Mouse (Mus musculus): ENCODE results near the gene Opa3. TPM values are rescaled to one million over a fixed set of nuclear protein-coding genes. Genes with fewer than 3 reads are reported as not detected.
"Not testable (repeated sequence)": the region's sequence is repeated elsewhere in the genome, so short reads cannot be mapped to it uniquely, and the experiment has no call there.

The Opa3 gene
- polyA plus RNA-seq, 1 experiment from 2014 or later: 31.5 TPM

- ATAC-seq (ENCODE audit: low read depth): no peak
- no peak within 1 kb of the TSS for H3K27ac ChIP-seq (ENCODE audit: low read length)
- H3K4me2 ChIP-seq (ENCODE audit: low read depth, low read length): peak within 1 kb of the TSS; percentile 36
- no peak within 1 kb of the TSS for H3K9ac ChIP-seq (ENCODE audit: low read length)
- under 1% methylated on average over 45 of the region's 46 CpGs for WGBS
- peak within 1 kb of the TSS; percentile 24 for H3K4me3 ChIP-seq (ENCODE audit: low read length)
- peaks cover 13% of the 10 kb centered on the region for H3K4me1 ChIP-seq (replicated peaks; ENCODE audit: control insufficient read depth, insufficient read depth, low read length)
- H3K27me3 ChIP-seq (ENCODE audit: control insufficient read depth, insufficient read depth, low read depth, low read length): peaks cover 48% of the 10 kb centered on the region
- H3K36me3 ChIP-seq (ENCODE audit: control insufficient read depth, insufficient read depth, low read length): no peaks in the 10 kb centered on the region
- H3K9me3 ChIP-seq (ENCODE audit: control insufficient read depth, low read length): no peaks in the 10 kb centered on the region
Measured at GRCm38 (mm10) chr7:19279581-19280114, 51.5 kb downstream of the Opa3 start, which contains the start of gene Ppm1n. TSS of gene Ppm1n (minus strand) at chr7:19280064.

DNA sequence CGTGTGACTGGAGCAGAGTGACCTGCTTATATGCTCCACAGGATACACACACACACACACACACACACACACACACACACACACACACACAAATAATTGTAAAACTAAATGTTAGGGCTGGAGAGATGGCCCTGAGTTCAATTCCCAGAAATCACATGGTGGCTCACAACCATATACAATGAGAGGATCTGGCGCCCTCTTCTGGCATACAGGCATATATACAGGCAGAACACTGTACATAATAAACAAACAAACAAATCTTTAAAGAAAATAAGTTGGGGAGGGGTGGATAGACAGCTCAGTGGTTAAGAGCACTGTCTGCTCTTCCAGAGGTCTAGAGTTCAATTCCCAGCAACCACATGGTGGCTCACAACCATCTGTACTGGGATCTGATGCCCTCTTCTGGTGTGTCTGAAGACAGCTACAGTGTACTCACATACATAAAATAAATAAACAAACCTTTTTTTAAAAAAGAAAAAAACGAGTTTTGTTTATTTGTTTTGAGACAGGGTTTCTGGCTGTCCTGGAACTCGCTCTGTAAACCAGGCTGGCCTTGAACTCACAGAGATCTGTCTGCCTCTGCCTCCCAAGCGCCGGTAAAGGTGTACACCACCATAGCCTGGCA lies 53.7 kb downstream of the Opa3 start:
- peak overlapping the region; percentile 99 for H3K4me2 ChIP-seq (ENCODE audit: low read depth, low read length)
- H3K4me3 ChIP-seq (ENCODE audit: low read length): peak overlapping the region; percentile 61
- H3K27me3 ChIP-seq (ENCODE audit: control insufficient read depth, insufficient read depth, low read depth, low read length): peaks cover 48% of the 10 kb centered on the region
- ATAC-seq (ENCODE audit: low read depth); H3K9me3 ChIP-seq (ENCODE audit: control insufficient read depth, low read length); H3K36me3 ChIP-seq (ENCODE audit: control insufficient read depth, insufficient read depth, low read length); H3K9ac ChIP-seq (ENCODE audit: low read length); H3K27ac ChIP-seq (ENCODE audit: low read length): not testable (repeated sequence)
- H3K4me1 ChIP-seq (replicated peaks; ENCODE audit: control insufficient read depth, insufficient read depth, low read length): peaks cover 13% of the 10 kb centered on the region
- 30% methylated on average over 6 of the region's 6 CpGs for WGBS

DNA sequence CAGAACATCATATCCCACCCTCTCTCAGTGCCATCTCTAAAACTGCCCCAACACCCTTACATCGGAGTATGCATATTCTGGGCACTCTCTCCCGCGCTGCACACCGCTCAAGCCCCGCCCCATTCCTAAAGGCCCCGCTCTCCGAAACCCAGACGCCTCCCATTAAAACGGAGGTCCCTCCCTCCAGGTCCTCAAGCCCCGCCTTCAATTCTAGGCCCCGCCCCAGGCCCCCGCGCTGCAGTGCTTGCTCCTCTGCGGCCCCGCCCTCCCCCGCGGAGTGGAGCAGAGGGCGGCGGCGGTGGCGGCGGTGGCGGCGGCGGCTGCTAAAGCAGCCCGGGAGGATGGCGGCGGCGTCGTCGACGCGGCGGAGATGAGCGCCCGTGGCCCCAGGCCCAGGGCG lies 54.3 kb downstream of the Opa3 start, which contains the start of gene Rtn2:
TSS of gene Rtn2 (plus strand) at position 240 of the 400 bp plus-strand sequence.
- Histone ChIP-seq H3K4me1 (replicated peaks; ENCODE audit: control insufficient read depth, insufficient read depth, low read length) (peaks cover 13% of the 10 kb centered on the region), H3K9me3 (ENCODE audit: control insufficient read depth, low read length) (no peaks in the 10 kb centered on the region), H3K36me3 (ENCODE audit: control insufficient read depth, insufficient read depth, low read length) (no peaks in the 10 kb centered on the region), H3K9ac (ENCODE audit: low read length) (peak within 1 kb of the TSS; percentile 43), H3K27me3 (ENCODE audit: control insufficient read depth, insufficient read depth, low read depth, low read length) (peaks cover 46% of the 10 kb centered on the region), H3K4me3 (ENCODE audit: low read length) (peak within 1 kb of the TSS; percentile 61), H3K4me2 (ENCODE audit: low read depth, low read length) (peak within 1 kb of the TSS; percentile 99), H3K27ac (ENCODE audit: low read length) (no peak within 1 kb of the TSS)
- peak; percentile 88 for ATAC-seq (ENCODE audit: low read depth)
- WGBS: under 1% methylated on average over 34 of the region's 37 CpGs

DNA sequence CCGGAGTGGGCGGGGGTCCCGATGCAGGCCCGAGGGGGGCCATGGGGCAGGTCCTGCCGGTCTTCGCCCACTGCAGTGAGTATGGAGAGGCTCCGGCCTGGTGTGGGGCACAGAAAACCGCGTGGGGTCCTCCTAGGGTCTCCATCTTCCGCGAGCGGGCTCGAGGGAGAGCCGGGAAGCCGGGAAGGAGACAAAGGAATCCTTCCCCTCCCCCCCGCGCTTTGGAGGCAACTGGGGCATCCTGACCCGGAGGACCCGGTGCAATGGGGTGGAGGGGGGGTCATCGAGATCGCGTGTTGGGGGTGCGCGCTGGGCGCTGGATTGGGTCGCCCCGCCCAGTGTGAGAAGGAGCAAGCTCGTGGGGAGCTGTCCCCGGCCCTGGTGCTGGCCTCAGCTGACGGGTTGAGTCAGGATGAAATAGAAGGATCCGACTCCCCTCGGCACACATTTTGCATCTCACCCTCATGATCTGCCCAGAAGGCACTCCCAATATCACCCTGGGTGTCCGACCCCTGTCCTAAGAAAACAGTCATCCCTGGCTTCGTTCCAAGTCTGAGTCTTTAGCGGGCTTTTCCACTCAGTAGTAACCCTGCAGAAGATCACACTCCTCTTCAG lies 54.8 kb downstream of the Opa3 start:
- peaks cover 13% of the 10 kb centered on the region for H3K4me1 ChIP-seq (replicated peaks; ENCODE audit: control insufficient read depth, insufficient read depth, low read length)
- H3K27me3 ChIP-seq (ENCODE audit: control insufficient read depth, insufficient read depth, low read depth, low read length): peaks cover 41% of the 10 kb centered on the region
- ATAC-seq (ENCODE audit: low read depth): peak; percentile 71
- H3K9ac ChIP-seq (ENCODE audit: low read length): peak overlapping the region; percentile 43
- no peaks in the 10 kb centered on the region for H3K36me3 ChIP-seq (ENCODE audit: control insufficient read depth, insufficient read depth, low read length)
- H3K27ac ChIP-seq (ENCODE audit: low read length): no peak overlapping the region
- peak overlapping the region; percentile 99 for H3K4me2 ChIP-seq (ENCODE audit: low read depth, low read length)
- H3K9me3 ChIP-seq (ENCODE audit: control insufficient read depth, low read length): no peaks in the 10 kb centered on the region
- 1% methylated on average over 32 of the region's 35 CpGs for WGBS
- H3K4me3 ChIP-seq (ENCODE audit: low read length): peak overlapping the region; percentile 61

GRCm38 (mm10) chr7:19283406-19283804 lies 55.3 kb downstream of the Opa3 start:
- H3K27ac ChIP-seq (ENCODE audit: low read length): no peak overlapping the region
- no peak for ATAC-seq (ENCODE audit: low read depth)
- H3K9ac ChIP-seq (ENCODE audit: low read length): no peak overlapping the region
- peaks cover 13% of the 10 kb centered on the region for H3K4me1 ChIP-seq (replicated peaks; ENCODE audit: control insufficient read depth, insufficient read depth, low read length)
- H3K9me3 ChIP-seq (ENCODE audit: control insufficient read depth, low read length): no peaks in the 10 kb centered on the region
- H3K36me3 ChIP-seq (ENCODE audit: control insufficient read depth, insufficient read depth, low read length): no peaks in the 10 kb centered on the region
- peak overlapping the region; percentile 2; the same call in 1 of the 2 replicates for H3K4me3 ChIP-seq (ENCODE audit: low read length)
- H3K4me2 ChIP-seq (ENCODE audit: low read depth, low read length): peak overlapping the region; percentile 99
- WGBS: 27% methylated on average over 14 of the region's 14 CpGs
- H3K27me3 ChIP-seq (ENCODE audit: control insufficient read depth, insufficient read depth, low read depth, low read length): peaks cover 36% of the 10 kb centered on the region

DNA sequence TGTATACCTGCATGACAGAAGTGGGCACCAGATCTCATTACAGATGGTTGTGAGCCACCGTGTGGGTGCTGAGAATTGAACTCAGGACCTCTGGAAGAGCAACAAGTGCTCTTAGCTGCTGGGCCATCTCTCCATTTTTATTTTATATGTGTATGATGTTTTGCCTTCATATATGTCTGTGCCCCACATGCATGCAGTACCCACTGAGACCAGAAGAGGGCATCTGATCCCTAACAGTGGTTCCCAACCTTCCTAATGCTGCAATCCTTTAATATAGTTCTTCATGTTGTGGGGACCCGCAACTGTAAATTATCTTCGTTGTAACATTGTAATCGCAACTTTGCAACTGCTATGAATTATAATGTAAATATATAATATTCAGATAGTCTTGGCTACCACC lies 56.6 kb downstream of the Opa3 start:
- no peak overlapping the region for H3K4me2 ChIP-seq (ENCODE audit: low read depth, low read length)
- H3K36me3 ChIP-seq (ENCODE audit: control insufficient read depth, insufficient read depth, low read length): no peaks in the 10 kb centered on the region
- H3K9me3 ChIP-seq (ENCODE audit: control insufficient read depth, low read length): no peaks in the 10 kb centered on the region
- no peak overlapping the region for H3K9ac ChIP-seq (ENCODE audit: low read length)
- WGBS: 19% methylated on average over 4 of the region's 4 CpGs
- peaks cover 7% of the 10 kb centered on the region for H3K4me1 ChIP-seq (replicated peaks; ENCODE audit: control insufficient read depth, insufficient read depth, low read length)
- no peak overlapping the region for H3K27ac ChIP-seq (ENCODE audit: low read length)
- no peak for ATAC-seq (ENCODE audit: low read depth)
- no peak overlapping the region for H3K4me3 ChIP-seq (ENCODE audit: low read length)
- H3K27me3 ChIP-seq (ENCODE audit: control insufficient read depth, insufficient read depth, low read depth, low read length): peaks cover 23% of the 10 kb centered on the region

DNA sequence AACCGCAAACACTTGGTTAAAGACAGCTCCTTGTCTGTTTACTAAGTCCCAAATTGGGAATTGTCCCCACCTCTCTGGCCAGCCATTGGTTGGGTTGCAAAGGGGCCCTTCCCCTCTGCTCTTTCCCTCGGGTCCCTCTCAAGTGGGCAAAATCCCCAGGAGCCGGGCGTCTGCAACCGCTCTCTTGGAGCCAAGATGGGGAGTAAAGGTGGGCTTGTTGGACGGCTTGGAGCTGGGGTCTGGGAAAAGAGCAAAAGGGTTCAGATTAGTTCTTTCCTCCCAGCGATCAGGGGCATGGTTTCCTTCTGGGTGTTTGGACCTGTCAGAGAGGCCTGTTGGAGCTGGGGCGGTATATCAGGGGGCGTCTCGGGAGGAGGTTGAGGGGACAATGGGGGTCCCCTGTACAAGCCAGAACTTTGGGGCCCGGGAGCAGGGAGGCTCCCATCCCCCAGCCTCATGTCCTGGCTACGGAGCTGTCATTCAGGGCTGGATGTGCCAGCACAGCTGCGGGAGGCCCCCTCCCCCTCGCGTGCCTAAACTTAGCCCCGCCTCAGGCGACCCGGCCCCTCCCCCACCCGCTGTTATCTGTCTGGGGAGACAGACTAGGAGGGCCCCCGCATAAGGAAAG lies 62.9 kb downstream of the Opa3 start:
- H3K4me1 ChIP-seq (replicated peaks; ENCODE audit: control insufficient read depth, insufficient read depth, low read length): no peaks in the 10 kb centered on the region; the same call in 1 of the 2 replicates
- H3K36me3 ChIP-seq (ENCODE audit: control insufficient read depth, insufficient read depth, low read length): no peaks in the 10 kb centered on the region
- peak; percentile 72 for ATAC-seq (ENCODE audit: low read depth)
- no peaks in the 10 kb centered on the region for H3K9me3 ChIP-seq (ENCODE audit: control insufficient read depth, low read length)
- H3K27me3 ChIP-seq (ENCODE audit: control insufficient read depth, insufficient read depth, low read depth, low read length): no peaks in the 10 kb centered on the region
- H3K9ac ChIP-seq (ENCODE audit: low read length): peak overlapping the region; percentile 64
- H3K4me3 ChIP-seq (ENCODE audit: low read length): peak overlapping the region; percentile 52
- H3K4me2 ChIP-seq (ENCODE audit: low read depth, low read length): peak overlapping the region; percentile 61
- peak overlapping the region; percentile 30; the same call in 1 of the 2 replicates for H3K27ac ChIP-seq (ENCODE audit: low read length)
- under 1% methylated on average over 20 of the region's 20 CpGs for WGBS

DNA sequence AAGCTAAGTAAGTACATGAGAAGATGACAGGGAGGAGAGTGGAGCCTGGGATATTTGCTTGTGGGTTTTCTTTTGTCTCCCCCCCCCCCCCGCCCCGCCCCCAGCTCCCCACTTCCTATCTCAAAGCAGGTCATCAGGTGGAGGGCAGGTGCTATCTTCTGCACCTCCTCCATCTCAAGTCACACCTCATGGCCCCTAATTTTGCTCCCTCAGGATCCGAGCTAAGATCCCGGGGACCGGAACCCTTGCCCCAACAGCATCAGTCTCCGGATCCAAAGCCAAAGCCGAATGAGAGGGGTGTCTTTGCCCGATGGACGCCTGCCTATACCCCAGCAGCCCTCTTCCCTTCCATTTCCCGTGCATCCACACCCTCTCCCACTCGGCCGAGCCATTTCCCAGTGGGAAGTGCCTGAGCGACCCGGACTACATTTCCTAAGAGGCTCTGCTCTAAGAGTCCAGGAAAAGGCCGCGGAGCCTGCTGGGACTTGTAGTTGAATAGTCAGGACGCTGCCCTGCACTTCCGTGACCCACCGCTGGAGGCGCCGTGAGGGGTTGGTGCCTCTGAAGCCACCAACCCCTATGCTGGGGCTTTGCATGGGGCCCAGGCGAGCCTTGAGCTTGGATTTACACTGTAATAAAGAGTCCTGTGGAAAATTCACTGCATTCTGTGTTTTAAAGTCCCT lies 67.5 kb downstream of the Opa3 start:
- WGBS: 14% methylated on average over 20 of the region's 22 CpGs

More for the DNA sequence above, 67.5 kb downstream of the Opa3 start:
- H3K27me3 ChIP-seq (ENCODE audit: control insufficient read depth, insufficient read depth, low read depth, low read length): no peaks in the 10 kb centered on the region
- H3K4me3 ChIP-seq (ENCODE audit: low read length): peak overlapping the region; percentile 48
- peak; percentile 81 for ATAC-seq (ENCODE audit: low read depth)
- peak overlapping the region; percentile 75 for H3K9ac ChIP-seq (ENCODE audit: low read length)
- no peaks in the 10 kb centered on the region for H3K9me3 ChIP-seq (ENCODE audit: control insufficient read depth, low read length)
- H3K4me2 ChIP-seq (ENCODE audit: low read depth, low read length): peak overlapping the region; percentile 75
- H3K36me3 ChIP-seq (ENCODE audit: control insufficient read depth, insufficient read depth, low read length): no peaks in the 10 kb centered on the region
- no peak overlapping the region for H3K27ac ChIP-seq (ENCODE audit: low read length)
- no peaks in the 10 kb centered on the region; the same call in 1 of the 2 replicates for H3K4me1 ChIP-seq (replicated peaks; ENCODE audit: control insufficient read depth, insufficient read depth, low read length)

Data from lung, embryonic 16.5 days (tissue).